Mouse (Mus musculus): ENCODE measurements around the gene Trim23. TPM values are rescaled to one million over a fixed set of nuclear protein-coding genes. Genes with fewer than 3 reads are reported as not detected.
"Not testable (repeated sequence)": the region's sequence is repeated elsewhere in the genome, so short reads cannot be mapped to it uniquely, and the experiment has no call there.

The Trim23 gene
- polyA plus RNA-seq, 1 experiment from 2014 or later, result 9.0 TPM

GRCm38 (mm10) chr13:104171711-104172110 lies 6.9 kb upstream of the Trim23 start:
- no peak overlapping the region for H3K9ac ChIP-seq (ENCODE audit: low read depth, low read length)
- no peak for ATAC-seq
- 72% methylated on average over 5 of the region's 5 CpGs for WGBS
- H3K4me1 ChIP-seq (ENCODE audit: control insufficient read depth, insufficient read depth, low read length), result peaks cover 5% of the 10 kb centered on the region; the same call in 1 of the 2 replicates
- H3K27ac ChIP-seq (ENCODE audit: low read length), result no peak overlapping the region
- no peak overlapping the region for H3K4me2 ChIP-seq (ENCODE audit: low read depth, low read length)
- no peaks in the 10 kb centered on the region for H3K9me3 ChIP-seq (ENCODE audit: control insufficient read depth, low read length)
- H3K4me3 ChIP-seq (ENCODE audit: low read length), result no peak overlapping the region
- no peaks in the 10 kb centered on the region for H3K27me3 ChIP-seq (replicated peaks; ENCODE audit: control insufficient read depth, insufficient read depth, low read length)
- H3K36me3 ChIP-seq (ENCODE audit: control insufficient read depth, insufficient read depth, low read length), result no peaks in the 10 kb centered on the region

DNA sequence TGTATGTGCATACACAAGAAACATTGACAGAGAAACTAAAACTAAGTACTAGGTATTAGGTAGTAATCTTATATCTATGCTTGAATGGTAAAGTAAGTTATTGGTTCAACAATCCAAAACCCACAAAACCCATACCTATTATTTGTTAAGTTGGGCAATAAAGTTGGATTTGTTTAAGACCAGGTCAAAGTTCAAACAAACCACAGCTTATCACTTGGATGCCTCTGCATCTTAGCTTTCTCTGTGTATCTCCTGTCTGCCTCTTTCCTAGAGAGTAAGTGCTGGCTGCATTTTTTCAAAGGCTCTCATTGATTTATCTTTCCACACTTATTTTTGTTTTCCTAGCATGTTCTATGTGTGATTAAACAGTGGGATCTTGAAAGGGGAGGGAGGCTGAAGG lies 6.1 kb upstream of the Trim23 start:
- ATAC-seq, result no peak
- Histone ChIP-seq H3K9ac (ENCODE audit: low read depth, low read length) (no peak overlapping the region), H3K9me3 (ENCODE audit: control insufficient read depth, low read length) (no peaks in the 10 kb centered on the region), H3K4me2 (ENCODE audit: low read depth, low read length) (no peak overlapping the region), H3K4me1 (ENCODE audit: control insufficient read depth, insufficient read depth, low read length) (peaks cover 5% of the 10 kb centered on the region; the same call in 1 of the 2 replicates), H3K27ac (ENCODE audit: low read length) (no peak overlapping the region), H3K4me3 (ENCODE audit: low read length) (no peak overlapping the region), H3K36me3 (ENCODE audit: control insufficient read depth, insufficient read depth, low read length) (no peaks in the 10 kb centered on the region), H3K27me3 (replicated peaks; ENCODE audit: control insufficient read depth, insufficient read depth, low read length) (no peaks in the 10 kb centered on the region)

DNA sequence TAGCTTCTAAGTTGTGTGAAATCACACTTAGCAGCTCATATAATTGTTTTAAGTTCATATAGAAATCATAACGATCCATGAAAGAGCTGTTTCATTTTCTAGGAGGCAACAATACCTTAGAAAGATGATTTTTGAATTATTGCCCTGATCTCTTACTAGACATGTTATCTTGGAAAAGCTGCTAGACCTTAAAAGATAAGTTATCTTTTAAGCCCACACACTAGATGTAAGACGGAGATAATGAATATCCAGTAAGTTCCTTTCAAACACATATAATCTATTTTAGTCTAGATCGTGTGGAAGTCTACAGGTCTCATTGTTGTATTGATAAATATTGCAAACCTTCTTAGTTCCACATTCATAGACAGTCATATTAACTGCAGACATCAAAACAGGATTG lies 1.7 kb upstream of the Trim23 start:
- peak overlapping the region; percentile 52 for H3K4me2 ChIP-seq (ENCODE audit: low read depth, low read length)
- H3K27me3 ChIP-seq (replicated peaks; ENCODE audit: control insufficient read depth, insufficient read depth, low read length), result no peaks in the 10 kb centered on the region
- 61% methylated on average over 3 of the region's 3 CpGs for WGBS
- H3K36me3 ChIP-seq (ENCODE audit: control insufficient read depth, insufficient read depth, low read length), result no peaks in the 10 kb centered on the region
- peaks cover 5% of the 10 kb centered on the region; the same call in 1 of the 2 replicates for H3K4me1 ChIP-seq (ENCODE audit: control insufficient read depth, insufficient read depth, low read length)
- H3K4me3 ChIP-seq (ENCODE audit: low read length), result peak overlapping the region; percentile 39
- H3K27ac ChIP-seq (ENCODE audit: low read length), result no peak overlapping the region
- H3K9ac ChIP-seq (ENCODE audit: low read depth, low read length), result no peak overlapping the region
- H3K9me3 ChIP-seq (ENCODE audit: control insufficient read depth, low read length), result no peaks in the 10 kb centered on the region
- ATAC-seq, result no peak

- under 1% methylated on average over 32 of the region's 32 CpGs for WGBS
- peak within 1 kb of the TSS; percentile 81 for H3K4me3 ChIP-seq (ENCODE audit: low read length)
- no peaks in the 10 kb centered on the region for H3K27me3 ChIP-seq (replicated peaks; ENCODE audit: control insufficient read depth, insufficient read depth, low read length)
- no peaks in the 10 kb centered on the region for H3K9me3 ChIP-seq (ENCODE audit: control insufficient read depth, low read length)
- no peaks in the 10 kb centered on the region for H3K36me3 ChIP-seq (ENCODE audit: control insufficient read depth, insufficient read depth, low read length)
- ATAC-seq, result peak; percentile 93
- peak within 1 kb of the TSS; percentile 65 for H3K4me2 ChIP-seq (ENCODE audit: low read depth, low read length)
- H3K4me1 ChIP-seq (ENCODE audit: control insufficient read depth, insufficient read depth, low read length), result peaks cover 3% of the 10 kb centered on the region; the same call in 1 of the 2 replicates
- H3K27ac ChIP-seq (ENCODE audit: low read length), result peak within 1 kb of the TSS; percentile 72
- H3K9ac ChIP-seq (ENCODE audit: low read depth, low read length), result peak within 1 kb of the TSS; percentile 78
These were observed 574 bp upstream of the Trim23 start, which contains the start of gene Trappc13 for GRCm38 (mm10) chr13:104177796-104178649. Trappc13 (minus strand) TSS chr13:104178469.

DNA sequence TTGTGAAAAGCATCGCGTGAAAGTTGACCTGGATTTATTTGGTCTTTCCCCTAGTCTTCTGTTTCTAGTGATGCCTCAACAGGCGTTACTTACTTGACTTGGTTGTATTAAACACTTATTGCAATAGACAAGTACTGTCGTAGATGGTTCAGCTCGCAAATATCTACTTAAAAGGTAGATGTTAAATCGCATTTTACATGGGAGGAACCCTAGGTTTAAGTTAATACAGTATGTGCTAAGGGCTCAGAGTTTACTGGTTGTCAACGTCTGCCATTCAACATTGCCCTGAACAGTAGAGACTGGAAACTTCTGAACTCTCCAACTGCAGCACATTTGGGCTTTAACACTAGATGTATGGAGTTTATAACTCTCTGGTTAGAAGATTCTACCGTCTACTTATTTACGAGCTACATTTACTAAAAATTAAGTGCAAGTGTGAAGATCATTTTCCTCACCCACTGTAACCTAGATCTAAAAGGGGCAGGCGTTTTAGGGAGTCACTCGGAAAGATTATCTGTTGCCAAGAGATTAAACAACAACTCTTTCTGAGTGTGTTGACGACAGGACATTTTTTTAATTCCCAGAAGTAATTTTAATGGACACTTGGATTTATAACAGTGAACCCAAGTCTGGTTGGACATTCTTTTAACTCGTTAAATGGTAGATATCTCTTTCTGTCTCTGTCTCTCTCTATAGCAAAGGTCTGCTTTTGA lies 735 bp downstream of the Trim23 start:
- Histone ChIP-seq H3K36me3 (ENCODE audit: control insufficient read depth, insufficient read depth, low read length) (no peaks in the 10 kb centered on the region), H3K9ac (ENCODE audit: low read depth, low read length) (peak overlapping the region; percentile 78), H3K9me3 (ENCODE audit: control insufficient read depth, low read length) (no peaks in the 10 kb centered on the region), H3K27me3 (replicated peaks; ENCODE audit: control insufficient read depth, insufficient read depth, low read length) (no peaks in the 10 kb centered on the region), H3K4me2 (ENCODE audit: low read depth, low read length) (peak overlapping the region; percentile 65), H3K27ac (ENCODE audit: low read length) (peak overlapping the region; percentile 67; the same call in 1 of the 2 replicates), H3K4me3 (ENCODE audit: low read length) (peak overlapping the region; percentile 81), H3K4me1 (ENCODE audit: control insufficient read depth, insufficient read depth, low read length) (peaks cover 3% of the 10 kb centered on the region; the same call in 1 of the 2 replicates)
- ATAC-seq, result 0 out of 2 replicates have a peak, but pooled peaks have one; percentile 7
- 16% methylated on average over 13 of the region's 13 CpGs for WGBS

- H3K27me3 ChIP-seq (replicated peaks; ENCODE audit: control insufficient read depth, insufficient read depth, low read length), result no peaks in the 10 kb centered on the region
- H3K4me1 ChIP-seq (ENCODE audit: control insufficient read depth, insufficient read depth, low read length), result no peaks in the 10 kb centered on the region
- H3K4me2 ChIP-seq (ENCODE audit: low read depth, low read length), result no peak overlapping the region
- no peak overlapping the region for H3K27ac ChIP-seq (ENCODE audit: low read length)
- no peak overlapping the region for H3K9ac ChIP-seq (ENCODE audit: low read depth, low read length)
- 79% methylated on average over 4 of the region's 4 CpGs for WGBS
- no peaks in the 10 kb centered on the region for H3K36me3 ChIP-seq (ENCODE audit: control insufficient read depth, insufficient read depth, low read length)
- no peak overlapping the region for H3K4me3 ChIP-seq (ENCODE audit: low read length)
- ATAC-seq, result peak; percentile 70
- no peaks in the 10 kb centered on the region for H3K9me3 ChIP-seq (ENCODE audit: control insufficient read depth, low read length)
These were observed 8.8 kb downstream of the Trim23 start for GRCm38 (mm10) chr13:104187357-104187756.

GRCm38 (mm10) chr13:104195891-104196290 lies 17.3 kb downstream of the Trim23 start:
- not testable (repeated sequence) for H3K27me3 ChIP-seq (replicated peaks; ENCODE audit: control insufficient read depth, insufficient read depth, low read length); H3K27ac ChIP-seq (ENCODE audit: low read length); H3K4me1 ChIP-seq (ENCODE audit: control insufficient read depth, insufficient read depth, low read length); H3K4me2 ChIP-seq (ENCODE audit: low read depth, low read length); H3K9ac ChIP-seq (ENCODE audit: low read depth, low read length); H3K36me3 ChIP-seq (ENCODE audit: control insufficient read depth, insufficient read depth, low read length); H3K9me3 ChIP-seq (ENCODE audit: control insufficient read depth, low read length); ATAC-seq; H3K4me3 ChIP-seq (ENCODE audit: low read length)

DNA sequence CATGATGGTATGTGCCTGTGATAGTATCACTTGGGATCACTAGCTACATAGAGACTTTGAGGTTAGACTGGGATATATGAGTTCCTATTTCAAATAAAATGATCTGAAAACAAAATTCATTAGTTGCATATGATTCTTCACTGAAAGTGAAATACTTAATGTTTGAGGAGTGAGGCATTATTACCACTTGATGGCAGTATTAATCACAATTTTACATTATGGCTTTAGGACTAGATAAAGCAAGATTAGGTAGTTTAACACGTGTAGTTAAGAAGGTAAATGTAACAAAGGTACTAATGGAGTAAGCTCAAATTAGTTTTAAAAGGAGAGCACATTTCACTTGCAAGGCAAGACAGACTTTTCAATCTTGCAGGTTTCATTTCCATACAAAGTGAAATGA lies 25.7 kb downstream of the Trim23 start:
- no peak overlapping the region for H3K4me3 ChIP-seq (ENCODE audit: low read length)
- H3K9me3 ChIP-seq (ENCODE audit: control insufficient read depth, low read length), result no peaks in the 10 kb centered on the region
- H3K9ac ChIP-seq (ENCODE audit: low read depth, low read length), result no peak overlapping the region
- H3K27me3 ChIP-seq (replicated peaks; ENCODE audit: control insufficient read depth, insufficient read depth, low read length), result no peaks in the 10 kb centered on the region
- no peak overlapping the region for H3K27ac ChIP-seq (ENCODE audit: low read length)
- H3K4me1 ChIP-seq (ENCODE audit: control insufficient read depth, insufficient read depth, low read length), result no peaks in the 10 kb centered on the region
- 0 out of 2 replicates have a peak, but pooled peaks cover 2% of the 10 kb centered on the region for H3K36me3 ChIP-seq (ENCODE audit: control insufficient read depth, insufficient read depth, low read length)
- 56% methylated on average over 1 of the region's 1 CpGs for WGBS
- no peak for ATAC-seq
- H3K4me2 ChIP-seq (ENCODE audit: low read depth, low read length), result no peak overlapping the region

GRCm38 (mm10) chr13:104227478-104227877 lies 48.9 kb downstream of the Trim23 start:
- Histone ChIP-seq H3K27ac (ENCODE audit: low read length) (no peak overlapping the region), H3K4me3 (ENCODE audit: low read length) (peak overlapping the region; percentile 84), H3K4me1 (ENCODE audit: control insufficient read depth, insufficient read depth, low read length) (peaks cover 3% of the 10 kb centered on the region; the same call in 1 of the 2 replicates), H3K36me3 (ENCODE audit: control insufficient read depth, insufficient read depth, low read length) (no peaks in the 10 kb centered on the region), H3K4me2 (ENCODE audit: low read depth, low read length) (peak overlapping the region; percentile 58), H3K9ac (ENCODE audit: low read depth, low read length) (peak overlapping the region; percentile 45), H3K27me3 (replicated peaks; ENCODE audit: control insufficient read depth, insufficient read depth, low read length) (no peaks in the 10 kb centered on the region), H3K9me3 (ENCODE audit: control insufficient read depth, low read length) (no peaks in the 10 kb centered on the region)
- WGBS, result 44% methylated on average over 3 of the region's 3 CpGs
- ATAC-seq, result no peak

All from intestine, embryonic 16.5 days (tissue).